ENCODE assay signal across 16 mouse cellular contexts in genomic region chr14:14014636-14015375, GRCm38 (mm10). TPM values are rescaled to one million over a fixed set of nuclear protein-coding genes. Genes with fewer than 3 reads are reported as not detected.
A peak's percentile ranks its signal among the peaks of the same experiment; 100 is the strongest.
DNase-seq lines count a peak whose midpoint lies in the region; ATAC-seq lines count a peak whose summit lies in the region.
"Had no signal": no experiment of that assay in that cellular context is flagged by ENCODE, and none has a peak within 500 bp of the region (broad histone marks: within the 10 kb centered on the region; RNA-seq: fewer than 3 reads in every experiment).

No protein-coding gene starts in this region.

- 0 out of 2 replicates have a peak, but pooled peaks cover 3% of the 10 kb centered on the region for H3K36me3 ChIP-seq in limb, embryonic 15.5 days
- H3K36me3 ChIP-seq in limb, embryonic 10.5 days, result peaks cover 12% of the 10 kb centered on the region

- H3K27me3 ChIP-seq in limb, embryonic 15.5 days, result no peaks in the 10 kb centered on the region
- H3K27me3 ChIP-seq in limb, embryonic 10.5 days (ENCODE audit: low read depth, poor library complexity, severe bottlenecking), result no peaks in the 10 kb centered on the region
- H3K27me3 ChIP-seq: CH12.LX; heart, embryonic 13.5 days; liver, embryonic 13.5 days had no signal

- no peak overlapping the region for H3K4me3 ChIP-seq in limb, embryonic 15.5 days
- no peak overlapping the region for H3K4me3 ChIP-seq in limb, embryonic 10.5 days
- H3K4me3 ChIP-seq: heart, embryonic 13.5 days; hindbrain, embryonic 10.5 days; liver, embryonic 13.5 days had no signal

- H3K4me1 ChIP-seq in limb, embryonic 15.5 days, result peaks cover 20% of the 10 kb centered on the region
- H3K4me1 ChIP-seq in limb, embryonic 10.5 days, result peaks cover 13% of the 10 kb centered on the region

- H3K27ac ChIP-seq in limb, embryonic 15.5 days, result 0 out of 2 replicates have a peak overlapping the region, but pooled peaks have one; percentile 43
- H3K27ac ChIP-seq in limb, embryonic 10.5 days, result no peak overlapping the region
- H3K27ac ChIP-seq: heart, embryonic 13.5 days; hindbrain, embryonic 10.5 days; liver, embryonic 13.5 days had no signal

- intact Hi-C loops in left cerebral cortex, postnatal 25 days (cut with DNase I), result loop anchor here (5.0 kb wide), 1 partner anchor 82 kb away; no protein-coding TSS in a partner anchor

- no peak for ATAC-seq in limb, embryonic 15.5 days (ENCODE audit: insufficient number of reproducible peaks, low FRiP score, low TSS enrichment, low read depth)
- ATAC-seq: midbrain, embryonic 16.5 days had no signal

- DNase-seq in cerebellum, adult 9-10 months, result peak; percentile 10
- no peak for DNase-seq in cerebellum, postnatal 4 days (ENCODE audit: low spot score in 2 of 2)
- DNase-seq in limb, embryonic 10.5 days (ENCODE audit: low spot score), result no peak
- DNase-seq in gonadal fat pad, adult 2 months (ENCODE audit: low read depth), result peak; percentile 90
- peak; percentile 78 for DNase-seq in lung, postnatal 36 days
- no peak for DNase-seq in left cerebral cortex, postnatal 25 days (ENCODE audit: low spot score in 2 of 2)
- no peak for DNase-seq in adrenal gland, postnatal 4 days (ENCODE audit: low spot score in 2 of 2)
- DNase-seq: adrenal gland, postnatal 25 days; gastrocnemius, postnatal 14 days; liver, embryonic 13.5 days; right cerebral cortex, postnatal 25 days had no signal

- no peak overlapping the region for H3K9ac ChIP-seq in limb, embryonic 15.5 days
- H3K9ac ChIP-seq: heart, embryonic 13.5 days; liver, embryonic 13.5 days had no signal

- WGBS in limb, embryonic 15.5 days, result 55% methylated on average over 6 of the region's 6 CpGs
- 86% methylated on average over 6 of the region's 6 CpGs for WGBS in limb, embryonic 10.5 days

- H3K4me2 ChIP-seq in limb, embryonic 15.5 days, result no peak overlapping the region

- H3K9me3 ChIP-seq in limb, embryonic 15.5 days, result no peaks in the 10 kb centered on the region
- H3K9me3 ChIP-seq in limb, embryonic 10.5 days (replicated peaks), result no peaks in the 10 kb centered on the region
- H3K9me3 ChIP-seq: heart, embryonic 13.5 days; hindbrain, embryonic 10.5 days; liver, embryonic 13.5 days had no signal

RNA-seq across cellular contexts. Expression of gene Thoc7, which starts 53.2 kb away (rescaled TPM):
- 154 and 160 TPM in 2 replicates for polyA plus RNA-seq in limb, embryonic 15.5 days (2015; fragmentation: Nextera tagmentation; extraction: Ambion mirVana)
- 220 and 221 TPM in 2 replicates for polyA plus RNA-seq in limb, embryonic 10.5 days (2016; fragmentation: Nextera tagmentation; extraction: Ambion mirVana)
- 23.7 and 24.1 TPM in 2 replicates for polyA plus RNA-seq in gonadal fat pad, adult 2 months (2012; rRNA removed)
- 100 to 1,000 TPM in 1 of 2 experiments, 10 to 100 TPM in 1; 96.9 to 101 TPM for total RNA-seq in left cerebral cortex, postnatal 25 days (2021)
- total RNA-seq in adrenal gland, postnatal 4 days (2021), result 100 to 1,000 TPM; 137 to 141 TPM

RNA-seq across cellular contexts. Expression of gene Atxn7, which starts 53.6 kb away (rescaled TPM):
- polyA plus RNA-seq in limb, embryonic 15.5 days (2015; fragmentation: Nextera tagmentation; extraction: Ambion mirVana), result 4.2 and 4.9 TPM in 2 replicates
- polyA plus RNA-seq in limb, embryonic 10.5 days (2016; fragmentation: Nextera tagmentation; extraction: Ambion mirVana), result 2.6 and 3.0 TPM in 2 replicates
- 20.9 and 24.9 TPM in 2 replicates for polyA plus RNA-seq in gonadal fat pad, adult 2 months (2012; rRNA removed)
- 10 to 100 TPM; 23.3 to 25.1 TPM for total RNA-seq in left cerebral cortex, postnatal 25 days (2021)
- total RNA-seq in adrenal gland, postnatal 4 days (2021), result 10 to 100 TPM; 32.0 to 35.2 TPM

Comparison
In these comparisons a context has a peak if more than half of its experiments do, and no peak if none do; other contexts are left out.
1. DNase-seq: peak in cerebellum, adult 9-10 months (single experiment), gonadal fat pad, adult 2 months (single experiment) and lung, postnatal 36 days (single experiment); none in cerebellum, postnatal 4 days (0 of 2), limb, embryonic 10.5 days (single experiment), left cerebral cortex, postnatal 25 days (0 of 2) and adrenal gland, postnatal 4 days (0 of 2).